Mouse (Mus musculus): ENCODE measurements around the gene Ankrd61.

Gene Ankrd61

DNA sequence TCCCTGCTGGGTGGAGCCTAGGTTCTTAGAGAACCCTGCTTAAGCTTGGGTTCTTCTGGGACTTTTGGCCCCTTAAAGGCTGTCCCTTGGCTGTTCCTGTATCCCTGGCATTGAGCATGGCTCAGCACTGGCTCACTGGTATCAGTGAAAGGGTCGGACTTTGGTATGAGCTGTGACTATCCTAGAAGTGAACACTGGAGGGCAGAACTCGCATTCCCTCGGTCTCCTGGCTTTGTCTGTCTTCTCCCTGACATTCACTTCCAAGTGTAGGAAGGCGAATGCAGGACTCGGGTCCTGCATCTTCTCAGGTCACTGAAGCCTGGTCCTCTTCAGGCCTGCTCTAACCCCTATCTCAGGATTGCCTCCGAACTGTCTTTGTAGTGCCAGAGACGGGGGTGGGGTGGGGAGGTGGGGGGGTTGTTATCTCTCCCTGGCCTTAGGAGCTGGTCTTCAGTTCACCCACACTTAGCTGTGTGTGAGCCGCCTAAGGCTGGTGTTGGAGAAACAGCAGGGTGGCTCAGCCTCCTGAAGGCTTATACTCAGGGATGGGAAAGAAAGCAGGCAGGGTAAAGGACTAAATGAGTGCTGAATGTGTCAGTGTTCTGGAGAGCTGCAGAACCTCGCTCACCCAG, 5.1 kb downstream of the Ankrd61 start:
- DNase-seq = no peak

GRCm38 (mm10) chr5:143890741-143891140, 6.7 kb downstream of the Ankrd61 start:
- DNase-seq = no peak

- no peak for DNase-seq
Observed at GRCm38 (mm10) chr5:143885274-143885673, 12.2 kb downstream of the Ankrd61 start.

DNA sequence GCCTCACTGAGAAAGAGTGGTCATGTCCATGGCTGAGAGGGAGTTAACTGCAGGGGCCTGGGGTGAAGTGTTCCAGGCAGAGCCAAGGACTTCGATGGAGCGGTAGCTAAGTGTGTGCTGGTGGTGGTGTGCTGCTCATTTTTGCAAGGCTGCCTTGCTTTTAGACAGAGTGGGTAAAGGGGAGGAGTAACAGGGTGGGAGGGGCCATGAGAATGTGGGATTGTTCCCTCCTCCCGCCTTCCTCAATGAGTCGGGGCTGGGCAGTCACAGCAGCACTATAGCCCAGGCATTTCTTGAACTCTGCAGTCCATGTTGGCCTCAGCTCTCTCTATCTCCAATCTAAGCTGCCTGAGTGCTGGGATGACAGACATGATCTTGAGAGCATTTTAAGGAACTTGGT, 22.9 kb downstream of the Ankrd61 start:
- no peak for DNase-seq

DNA sequence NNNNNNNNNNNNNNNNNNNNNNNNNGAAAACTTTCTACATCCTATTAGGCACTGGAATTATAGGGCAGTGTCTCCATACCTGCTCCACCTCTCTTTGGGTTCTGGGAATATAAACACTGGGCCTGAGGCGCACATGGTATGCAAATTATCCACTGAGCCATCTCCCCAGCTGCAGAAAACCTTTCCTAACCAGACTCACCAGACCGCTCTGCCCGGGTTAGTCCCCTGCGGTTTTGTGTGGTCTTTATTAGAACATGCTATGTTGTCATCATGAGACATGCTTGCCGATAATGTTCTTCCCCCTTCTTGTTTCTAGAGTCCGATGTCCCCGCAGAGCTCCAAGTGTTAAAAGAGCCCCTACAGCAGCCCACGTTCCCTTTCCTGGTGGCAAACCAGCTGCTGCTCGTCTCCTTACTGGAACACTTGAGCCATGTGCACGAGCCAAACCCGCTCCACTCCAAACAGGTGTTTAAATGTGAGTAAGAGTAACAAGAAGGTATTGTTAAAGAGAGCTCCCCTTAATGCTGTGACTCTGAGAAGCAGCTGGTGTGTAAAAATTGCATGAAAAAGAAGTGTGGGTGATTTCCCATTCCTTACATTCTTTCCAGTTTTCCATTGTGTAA, 25.8 kb downstream of the Ankrd61 start:
- DNase-seq = no peak

Measured in lung, postnatal 14 days (tissue).